Mouse (Mus musculus) heart, adult 2 months (tissue): ENCODE results near the gene Cd320. TPM values are rescaled to one million over a fixed set of nuclear protein-coding genes. Genes with fewer than 3 reads are reported as not detected.

Experiments used
- DNase-seq, 2 experiments: peaks; one replicate each; pipeline ENCODE4 v3.0.0; 2021
- H3K27ac ChIP-seq: fragments of 200-600 bp; 2 replicates; pipeline ENCODE4 v1.8.1; 2022
- H3K27me3 ChIP-seq: fragments of 200-500 bp; 2 replicates; pipeline ENCODE4 v1.6.1; 2012; ENCODE audit warnings: mild to moderate bottlenecking, low read length, inconsistent platforms, mixed read lengths; ENCODE audit not compliant: control insufficient read depth, insufficient read depth
- H3K36me3 ChIP-seq: fragments of 200-500 bp; 2 replicates; pipeline ENCODE4 v1.6.1; 2012; ENCODE audit warnings: low read length, inconsistent platforms; ENCODE audit not compliant: control insufficient read depth, insufficient read depth
- H3K4me1 ChIP-seq: fragments of 200-500 bp; 2 replicates; pipeline ENCODE4 v1.6.1; 2011; ENCODE audit warnings: low read length; ENCODE audit not compliant: control insufficient read depth, insufficient read depth
- H3K4me3 ChIP-seq: fragments of 200-600 bp; 2 replicates; pipeline ENCODE4 v1.8.1; 2022
- H3K79me2 ChIP-seq: fragments of 200-500 bp; replicated peaks from 2 replicates; pipeline ENCODE4 v1.6.1; 2012; ENCODE audit warnings: mild to moderate bottlenecking, inconsistent platforms, low read length, moderate library complexity, mixed read lengths; ENCODE audit not compliant: control insufficient read depth, insufficient read depth
- H3K9ac ChIP-seq: fragments of 200-500 bp; 2 replicates; pipeline ENCODE4 v1.6.1; 2012; ENCODE audit warnings: low read depth, mild to moderate bottlenecking, control low read depth, inconsistent platforms, low read length, mixed read lengths
- CTCF ChIP-seq: fragments of 200-600 bp; IDR thresholded peaks from 2 replicates; pipeline ENCODE4 v1.8.1; 2022; ENCODE audit warnings: antibody characterized with exemption, mild to moderate bottlenecking, moderate library complexity
- EP300 ChIP-seq: fragments of 200-500 bp; IDR thresholded peaks from 2 replicates; pipeline ENCODE4 v1.6.1; 2011; ENCODE audit warnings: low read depth, low read length, control low read depth; ENCODE audit not compliant: insufficient read depth
- POLR2A ChIP-seq: fragments of 200-500 bp; IDR thresholded peaks from 2 replicates; pipeline ENCODE4 v1.6.1; 2011; ENCODE audit warnings: mild to moderate bottlenecking, low read depth, low read length, control low read depth; ENCODE audit not compliant: insufficient read depth
- WGBS: fragments of 180-500 bp; shearing (Covaris S2); methylation state at CpG from one replicate; pipeline ENCODE4 v1.1.7; 2018; 5-methylcytosine and 5-hydroxymethylcytosine counted together
- intact Hi-C: fragments of 180-260 bp; cut with DNase I; formaldehyde crosslinking; loops from one replicate; pipeline ENCODE4 v1.15.1; 2025
- polyA plus RNA-seq: library from polyadenylated mRNA; depleted of rRNA; stranded (reverse); fragments of >200 nt; gene quantifications from 2 replicates; pipeline ENCODE4 v1.2.3, GENCODE M21; 2012
- total RNA-seq, 2 experiments: library from RNA; stranded (reverse); gene quantifications; 2 replicates each; pipeline ENCODE4 v1.2.3; 2021

The Cd320 gene
- total and polyA plus RNA-seq, 3 experiments, result 27.8 to 36.1 (median 34.3) TPM

DNA sequence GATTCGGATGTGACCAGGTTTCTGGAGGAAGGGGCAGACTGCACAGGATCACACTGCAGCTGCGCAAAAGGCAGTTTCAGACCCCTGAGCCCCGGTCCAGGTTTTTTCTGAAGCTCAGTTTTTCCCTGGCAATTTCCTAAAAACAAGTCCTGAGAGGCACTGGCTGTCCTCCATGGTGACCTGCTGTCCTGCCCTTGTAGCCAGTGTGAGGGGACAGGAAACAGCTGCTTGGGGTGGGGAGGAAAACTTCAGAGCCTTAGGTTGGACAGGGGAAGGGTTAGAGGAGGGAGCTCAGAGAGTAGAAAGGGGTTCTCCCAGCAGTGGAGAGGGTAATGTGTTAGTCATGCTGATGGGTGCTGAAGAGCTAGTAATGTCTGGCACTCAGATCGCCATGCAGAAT lies 29.9 kb upstream of the Cd320 start:
- peaks cover 3% of the 10 kb centered on the region for H3K4me1 ChIP-seq
- TF ChIP-seq CTCF (no peak), EP300 (peak; percentile 96), POLR2A (peak; percentile 58)
- peak overlapping the region; percentile 95 for H3K27ac ChIP-seq
- peaks cover 14% of the 10 kb centered on the region for H3K36me3 ChIP-seq
- H3K4me3 ChIP-seq, result peak overlapping the region; percentile 84
- peak; percentile 66 to 78 for DNase-seq
- no peaks in the 10 kb centered on the region for H3K27me3 ChIP-seq
- H3K79me2 ChIP-seq, result no peaks in the 10 kb centered on the region
- WGBS, result 34% methylated on average over 4 of the region's 4 CpGs
- intact Hi-C loops, result no loop called here
- H3K9ac ChIP-seq, result peak overlapping the region; percentile 61

DNA sequence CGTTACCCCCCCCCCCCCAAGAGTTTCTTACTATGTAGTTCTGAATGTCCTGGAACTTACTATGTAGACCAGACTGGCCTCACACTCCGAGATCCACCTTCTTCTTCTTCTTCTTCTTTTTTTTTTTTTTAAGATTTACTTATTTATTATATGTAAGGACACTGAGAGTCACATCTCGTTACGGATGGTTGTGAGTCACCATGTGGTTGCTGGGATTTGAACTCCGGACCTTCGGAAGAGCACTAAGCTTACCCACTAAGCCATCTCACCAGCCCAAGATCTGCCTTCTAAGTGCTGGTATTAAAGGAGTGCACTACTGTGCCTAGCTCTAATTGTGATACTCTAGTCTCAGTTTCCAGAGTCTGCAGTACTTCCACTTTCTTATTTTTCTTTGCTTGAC lies 27.5 kb upstream of the Cd320 start:
- intact Hi-C loops, result no loop called here
- no peak for DNase-seq
- Histone ChIP-seq H3K36me3 (peaks cover 16% of the 10 kb centered on the region), H3K27ac (peak overlapping the region; percentile 95), H3K27me3 (no peaks in the 10 kb centered on the region), H3K9ac (no peak overlapping the region), H3K79me2 (no peaks in the 10 kb centered on the region), H3K4me3 (no peak overlapping the region; the same call in 1 of the 2 replicates), H3K4me1 (peaks cover 8% of the 10 kb centered on the region)
- WGBS, result 76% methylated on average over 6 of the region's 6 CpGs
- no peak for TF ChIP-seq CTCF
- TF ChIP-seq POLR2A, result no peak
- no peak for TF ChIP-seq EP300

DNA sequence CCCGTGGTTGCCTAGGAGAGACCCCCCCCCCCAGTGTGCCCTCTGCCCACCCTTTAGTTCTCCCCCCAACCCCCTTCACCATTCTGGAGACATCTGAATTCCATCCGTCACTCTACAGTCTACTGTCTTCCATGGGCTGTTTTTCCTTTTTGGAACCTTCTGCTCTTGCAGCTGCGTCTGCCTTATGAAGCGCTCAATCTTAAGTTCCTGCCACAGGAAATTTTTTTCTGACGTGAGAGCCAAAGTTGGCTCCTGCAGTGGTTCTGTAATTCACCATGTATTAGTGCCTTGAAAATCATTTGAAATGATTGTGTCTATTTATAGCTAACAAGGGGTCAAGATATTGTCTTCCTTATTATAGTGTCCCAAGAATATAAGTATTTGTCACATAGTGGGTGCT lies 26.3 kb upstream of the Cd320 start:
- peaks cover 19% of the 10 kb centered on the region for H3K36me3 ChIP-seq
- 38% methylated on average over 5 of the region's 5 CpGs for WGBS
- TF ChIP-seq CTCF (no peak), POLR2A (no peak; the same call in 1 of the 2 replicates), EP300 (0 out of 2 replicates have a peak, but pooled peaks have one; percentile 10)
- peaks cover 8% of the 10 kb centered on the region for H3K4me1 ChIP-seq
- H3K9ac ChIP-seq, result peak overlapping the region; percentile 96
- H3K4me3 ChIP-seq, result peak overlapping the region; percentile 83
- intact Hi-C loops, result no loop called here
- H3K79me2 ChIP-seq, result no peaks in the 10 kb centered on the region
- H3K27me3 ChIP-seq, result no peaks in the 10 kb centered on the region
- no peak for DNase-seq
- H3K27ac ChIP-seq, result peak overlapping the region; percentile 95

DNA sequence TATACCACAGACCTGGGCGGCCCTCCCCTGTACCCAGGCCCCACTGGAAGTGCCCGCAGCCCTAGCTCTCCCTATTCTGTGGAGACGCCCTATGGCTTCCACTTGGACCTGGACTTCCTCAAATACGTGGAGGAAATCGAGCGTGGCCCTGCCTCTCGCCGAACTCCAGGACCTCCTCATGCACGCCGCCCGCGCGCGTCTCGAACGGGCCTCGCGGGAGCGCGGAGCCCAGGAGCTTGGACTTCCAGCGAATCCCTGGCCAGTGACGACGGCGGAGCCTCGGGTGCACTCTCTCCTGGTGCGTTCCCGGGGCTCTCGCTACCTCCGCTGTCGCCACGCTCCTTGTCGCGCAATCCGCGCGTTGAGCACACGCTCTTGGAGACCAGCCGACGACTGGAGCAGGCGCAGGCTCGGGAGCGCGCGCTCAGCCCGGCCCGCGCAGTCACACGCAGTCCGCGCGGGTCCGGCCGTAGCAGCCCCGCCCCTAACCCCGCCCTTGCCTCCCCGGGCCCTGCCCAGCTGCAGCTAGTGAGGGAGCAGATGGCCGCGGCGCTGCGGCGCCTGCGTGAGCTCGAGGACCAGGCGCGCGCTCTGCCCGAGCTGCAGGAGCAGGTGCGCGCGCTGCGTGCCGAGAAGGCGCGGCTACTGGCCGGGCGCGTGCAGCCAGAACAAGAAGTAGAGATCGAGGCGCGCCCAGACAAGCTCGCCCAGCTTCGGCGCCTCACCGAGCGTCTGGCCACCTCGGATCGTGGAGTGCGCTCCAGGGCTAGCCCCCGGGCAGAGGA lies 25.5 kb upstream of the Cd320 start:
- peak overlapping the region; percentile 83 for H3K4me3 ChIP-seq
- DNase-seq, result peak; percentile 87 to 94
- no peak for TF ChIP-seq CTCF
- peak; percentile 27; the same call in 1 of the 2 replicates for TF ChIP-seq EP300
- TF ChIP-seq POLR2A, result peak; percentile 89
- intact Hi-C loops, result no loop called here
- H3K79me2 ChIP-seq, result no peaks in the 10 kb centered on the region
- no peaks in the 10 kb centered on the region for H3K27me3 ChIP-seq
- peaks cover 8% of the 10 kb centered on the region for H3K4me1 ChIP-seq
- H3K27ac ChIP-seq, result peak overlapping the region; percentile 95
- H3K36me3 ChIP-seq, result peaks cover 21% of the 10 kb centered on the region
- H3K9ac ChIP-seq, result peak overlapping the region; percentile 96
- under 1% methylated on average over 85 of the region's 89 CpGs for WGBS

DNA sequence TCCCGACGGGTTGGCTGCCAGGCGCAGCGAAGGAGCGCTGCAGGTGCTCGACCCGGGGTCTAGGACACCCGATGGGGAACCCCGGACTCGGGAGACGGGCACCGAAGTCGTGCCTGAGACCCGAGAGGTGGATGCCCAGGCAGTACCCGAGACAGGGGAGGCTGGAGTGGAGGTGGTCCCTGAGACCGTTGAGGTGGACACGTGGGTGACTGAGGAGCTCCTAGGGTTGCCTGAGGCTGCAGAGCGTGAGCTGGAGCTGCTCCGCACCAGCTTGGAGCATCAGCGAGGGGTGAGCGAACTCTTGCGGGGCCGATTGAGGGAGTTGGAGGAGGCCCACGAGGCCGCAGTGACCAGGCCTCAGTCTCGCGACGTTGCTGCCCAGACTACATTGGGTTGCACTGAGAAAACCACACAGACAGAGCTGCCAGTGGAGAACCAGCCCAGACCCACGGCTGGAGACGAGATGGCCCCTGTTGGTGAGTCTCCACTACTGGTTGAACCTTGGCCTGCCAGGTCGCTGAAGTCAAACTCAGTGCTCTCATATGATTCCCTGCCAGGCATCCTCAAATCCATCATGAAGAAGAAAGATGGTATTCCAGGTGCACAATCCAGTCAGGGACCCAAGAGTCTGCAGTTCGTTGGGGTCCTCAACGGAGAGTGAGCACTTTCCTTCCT lies 24.8 kb upstream of the Cd320 start:
- Histone ChIP-seq H3K4me1 (peaks cover 8% of the 10 kb centered on the region), H3K27me3 (no peaks in the 10 kb centered on the region), H3K4me3 (peak overlapping the region; percentile 83), H3K36me3 (peaks cover 26% of the 10 kb centered on the region), H3K27ac (peak overlapping the region; percentile 95), H3K9ac (peak overlapping the region; percentile 75), H3K79me2 (no peaks in the 10 kb centered on the region)
- no peak for DNase-seq
- intact Hi-C loops, result no loop called here
- WGBS, result 31% methylated on average over 33 of the region's 33 CpGs
- TF ChIP-seq EP300, result no peak
- no peak; the same call in 1 of the 2 replicates for TF ChIP-seq POLR2A
- TF ChIP-seq CTCF, result no peak
